Mouse (Mus musculus) layer of hippocampus, adult 2 months (tissue): ENCODE results near the gene Diras2. TPM values are rescaled to one million over a fixed set of nuclear protein-coding genes. Genes with fewer than 3 reads are reported as not detected.

ENCODE experiments used
- DNase-seq, 2 experiments: peaks; one replicate each; pipeline ENCODE4 v3.0.0; 2022; ENCODE audit warnings: low spot score in 2 of 2
- H3K27ac ChIP-seq: fragments of 200-600 bp; 2 replicates; pipeline ENCODE4 v1.8.1; 2022
- H3K4me3 ChIP-seq: fragments of 200-600 bp; 2 replicates; pipeline ENCODE4 v1.8.1; 2022; ENCODE audit warnings: mild to moderate bottlenecking
- CTCF ChIP-seq: fragments of 200-600 bp; conservative IDR thresholded peaks from 2 replicates; pipeline ENCODE4 v1.8.1; 2022; ENCODE audit warnings: antibody characterized with exemption, mild to moderate bottlenecking, moderate library complexity
- total RNA-seq, 2 experiments: library from RNA; stranded (reverse); gene quantifications; 2 replicates each; pipeline ENCODE4 v1.2.3; 2021

The Diras2 gene
- total RNA-seq, 2 experiments from 2014 or later: 150 to 155 TPM

GRCm38 (mm10) chr13:52457889-52458324, 73.2 kb downstream of the Diras2 start:
- peak overlapping the region; percentile 18; the same call in 1 of the 2 replicates for H3K4me3 ChIP-seq
- peak; percentile 56 to 75 for DNase-seq
- peak overlapping the region; percentile 89 for H3K27ac ChIP-seq
- TF ChIP-seq CTCF: no peak

GRCm38 (mm10) chr13:52457177-52457888, 73.7 kb downstream of the Diras2 start:
- peak in 1 of 2 experiments; percentile 38 for DNase-seq
- Histone ChIP-seq H3K27ac (peak overlapping the region; percentile 89), H3K4me3 (peak overlapping the region; percentile 18; the same call in 1 of the 2 replicates)
- TF ChIP-seq CTCF: peak; percentile 48

GRCm38 (mm10) chr13:52455329-52455728, 75.8 kb downstream of the Diras2 start:
- no peak overlapping the region for H3K4me3 ChIP-seq
- no peak for DNase-seq
- no peak for TF ChIP-seq CTCF
- H3K27ac ChIP-seq: no peak overlapping the region

- Histone ChIP-seq H3K4me3 (no peak overlapping the region), H3K27ac (no peak overlapping the region)
- no peak for TF ChIP-seq CTCF
- DNase-seq: no peak
Measured at GRCm38 (mm10) chr13:52454708-52455250, 76.3 kb downstream of the Diras2 start.

Other genes with a start within 250 kb of the Diras2 start
- gene Syk, start 51.9 kb upstream of the Diras2 start, total RNA-seq: 1 to 10 TPM; 3.1 TPM